Mouse (Mus musculus) Patski (cell line): Measurements from ENCODE around the gene Trim43c. TPM values are rescaled to one million over a fixed set of nuclear protein-coding genes. Genes with fewer than 3 reads are reported as not detected.
"Not testable (repeated sequence)": the region's sequence is repeated elsewhere in the genome, so short reads cannot be mapped to it uniquely, and the experiment has no call there.

ENCODE experiments used
- ATAC-seq: fragments of 100-300 bp; one replicate; pipeline ENCODE4 v1.8.0; 2021
- CTCF ChIA-PET: fragments of 350-600 bp; sonication (Branson Sonifier 250); formaldehyde crosslinking; loops from one replicate; lab custom pipeline; 2022; ENCODE audit warnings: inconsistent platforms; lab: Charles Lee
- POLR2A ChIA-PET: fragments of 350-600 bp; sonication (Branson Sonifier 250); formaldehyde crosslinking; loops from one replicate; lab custom pipeline; 2022; ENCODE audit warnings: antibody characterized with exemption, inconsistent platforms; lab: Charles Lee
- DNase-seq: peaks from one replicate; pipeline ENCODE4 v3.0.0-alpha.2; 2011; ENCODE audit warnings: low read depth, low spot score
- H3K27me3 ChIP-seq: fragments of 371-371 bp; one replicate; pipeline ENCODE4 v1.5.1; 2021
- in situ Hi-C: fragments of 300-500 bp; cut with MboI; formaldehyde crosslinking; loops from 3 replicates; pipeline ENCODE4 v1.11.1; 2018; ENCODE audit warnings: low pct_unique_long_range_greater_than_20kb, mixed read lengths
- polyA plus RNA-seq: library from polyadenylated mRNA; unstranded; gene quantifications from one replicate; pipeline ENCODE4 v1.2.3, GENCODE M21; 2021

Trim43c gene
- polyA plus RNA-seq, result 0.27 TPM

DNA sequence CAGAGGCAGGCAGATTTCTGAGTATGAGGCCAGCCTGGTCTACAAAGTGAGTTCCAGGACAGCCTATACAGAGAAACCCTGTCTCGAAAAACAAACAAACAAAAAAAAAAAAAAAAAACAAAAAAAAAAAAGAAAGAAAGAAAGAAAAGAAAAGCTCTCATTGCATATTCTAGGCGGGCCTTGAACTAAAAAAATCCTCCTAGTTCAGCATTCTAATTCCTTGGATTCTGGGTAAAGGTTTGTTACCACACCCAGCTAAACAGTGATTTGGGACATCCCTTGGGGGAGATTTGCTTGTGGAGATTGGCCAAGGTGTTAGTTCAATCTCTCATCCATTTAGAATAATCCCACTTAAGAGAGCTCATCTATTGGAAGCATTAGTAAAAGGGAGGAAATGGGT lies at the start of gene Trim43c:
Trim43c (plus strand) TSS at position 301 of the 400 bp plus-strand sequence.
- POLR2A ChIA-PET, ATAC-seq, DNase-seq, CTCF ChIA-PET, in situ Hi-C loops, H3K27me3 ChIP-seq: not testable (repeated sequence)

DNA sequence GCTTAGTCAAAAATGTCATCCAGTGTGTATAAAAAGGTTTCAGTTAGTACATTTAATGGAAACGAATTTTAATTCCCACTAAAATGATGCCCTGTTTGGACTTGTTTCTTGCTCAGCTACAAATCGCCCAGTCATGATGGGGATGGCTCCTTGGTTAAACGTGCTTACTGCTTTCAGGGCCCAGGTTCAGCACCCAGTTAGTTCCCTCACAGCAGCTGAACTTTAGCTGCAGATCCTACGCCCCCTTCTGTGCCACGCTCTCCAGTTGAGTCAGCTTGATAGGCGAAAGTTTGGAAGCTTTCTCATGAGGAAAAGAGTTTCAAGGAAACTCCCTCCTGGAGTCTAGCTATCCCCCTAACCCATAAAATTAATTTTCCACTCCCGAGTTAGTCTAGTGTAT lies 14.1 kb downstream of the Trim43c start:
- CTCF ChIA-PET, DNase-seq, ATAC-seq, POLR2A ChIA-PET, H3K27me3 ChIP-seq, in situ Hi-C loops: not testable (repeated sequence)

DNA sequence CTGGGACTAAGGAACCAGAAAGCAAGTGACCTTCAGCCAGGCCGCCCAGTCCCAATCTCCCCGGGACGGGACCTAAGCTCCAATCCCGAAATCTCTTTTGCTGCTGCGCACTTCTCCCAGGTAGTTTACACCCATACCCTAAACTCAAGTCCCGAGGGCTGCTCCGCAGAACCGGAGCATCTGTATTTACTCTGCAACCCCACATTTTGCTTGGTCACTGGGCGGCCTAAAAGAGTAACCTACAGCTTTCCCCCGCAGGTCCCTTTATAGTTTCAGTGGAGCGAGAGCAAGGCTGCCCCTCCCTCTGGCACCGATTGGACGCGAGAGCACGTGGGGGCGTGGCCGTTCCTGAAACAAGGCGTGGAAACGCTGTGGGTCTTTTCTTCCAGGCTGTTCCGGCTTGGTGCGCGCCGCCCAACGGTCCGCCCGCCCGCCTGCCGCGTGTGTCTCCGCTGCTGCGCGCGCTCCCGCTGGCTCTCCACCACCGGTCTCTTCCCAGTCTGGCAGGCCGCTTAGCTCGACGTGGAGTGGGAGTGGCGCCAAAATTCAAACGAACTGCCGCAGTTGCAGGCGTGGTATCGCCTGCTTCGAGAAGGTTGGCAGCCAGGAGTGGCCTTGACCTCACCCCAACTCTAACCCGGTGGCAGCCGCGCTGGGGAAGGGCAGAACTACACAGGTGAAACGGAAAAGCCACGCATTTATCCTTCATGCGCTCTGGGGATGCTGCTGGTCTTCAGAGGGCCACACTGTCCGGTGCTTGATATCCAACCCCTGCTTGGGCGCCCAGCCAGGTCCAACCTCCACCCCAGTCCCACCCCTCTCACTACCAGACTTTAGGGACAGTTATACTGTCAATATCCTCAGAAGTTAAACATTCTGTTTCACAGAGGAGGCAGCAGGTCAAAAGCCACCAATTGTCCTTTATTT lies 19.9 kb downstream of the Trim43c start:
- in situ Hi-C loops, DNase-seq, POLR2A ChIA-PET, H3K27me3 ChIP-seq, CTCF ChIA-PET: not testable (repeated sequence)
- peak; percentile 98 for ATAC-seq

Other genes with a start within 250 kb of the Trim43c start
- gene Mthfsl, start 118.9 kb upstream of the Trim43c start, polyA plus RNA-seq, result 21.5 TPM
- 0.09 TPM for gene Bcl2a1d, start 107.2 kb upstream of the Trim43c start, polyA plus RNA-seq
- not detected for gene Bcl2a1a, start 117.7 kb downstream of the Trim43c start, polyA plus RNA-seq